Mouse (Mus musculus) G1E-ER4 (cell line): ENCODE data around the gene Fbxo34. TPM values are rescaled to one million over a fixed set of nuclear protein-coding genes. Genes with fewer than 3 reads are reported as not detected.
"Not testable (repeated sequence)": the region's sequence is repeated elsewhere in the genome, so short reads cannot be mapped to it uniquely, and the experiment has no call there.

Source experiments
- GATA1 ChIP-seq: IDR thresholded peaks from one replicate; pipeline ENCODE4 v1.8.0; 2012; ENCODE audit warnings: low read length, inconsistent platforms
- polyA plus RNA-seq: library from polyadenylated mRNA; stranded (reverse); fragments of >175 nt; gene quantifications from 2 replicates; pipeline ENCODE4 v1.2.3, GENCODE M21; 2012

Gene Fbxo34
- 25.3 and 30.2 TPM in 2 replicates for polyA plus RNA-seq

DNA sequence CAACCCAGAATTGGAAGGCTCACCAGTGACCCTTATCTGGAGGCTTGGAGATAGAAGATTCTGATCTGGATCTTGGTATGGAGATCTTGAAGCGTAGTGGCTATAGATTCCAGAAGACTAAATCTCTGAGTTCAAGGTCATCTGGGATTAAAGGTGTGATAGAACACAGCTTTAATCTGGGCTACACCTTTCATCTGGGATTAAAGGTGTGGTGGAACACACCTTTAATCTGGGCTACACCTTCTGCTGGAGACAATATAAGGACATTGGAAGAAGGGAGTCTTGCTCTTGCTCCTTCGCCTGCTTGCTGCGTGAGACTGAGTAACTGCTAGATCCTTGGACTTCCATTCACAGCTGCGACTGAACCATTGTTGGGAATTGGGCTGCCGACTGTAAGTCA lies at the start of gene Fbxo34:
Fbxo34 (plus strand) TSS at position 301 of the 400 bp plus-strand sequence.
- not testable (repeated sequence) for TF ChIP-seq GATA1

GRCm38 (mm10) chr14:47402735-47403134 lies 47.5 kb upstream of the Fbxo34 start:
- no peak for TF ChIP-seq GATA1

GRCm38 (mm10) chr14:47406000-47406399 lies 44.2 kb upstream of the Fbxo34 start:
- TF ChIP-seq GATA1, result no peak

- no peak for TF ChIP-seq GATA1
These were observed 32.9 kb upstream of the Fbxo34 start for GRCm38 (mm10) chr14:47417346-47417745.

- no peak for TF ChIP-seq GATA1
These were observed 32.2 kb upstream of the Fbxo34 start, which contains the start of gene Dlgap5 for GRCm38 (mm10) chr14:47417775-47418665. Dlgap5 (minus strand) TSS chr14:47418407.

DNA sequence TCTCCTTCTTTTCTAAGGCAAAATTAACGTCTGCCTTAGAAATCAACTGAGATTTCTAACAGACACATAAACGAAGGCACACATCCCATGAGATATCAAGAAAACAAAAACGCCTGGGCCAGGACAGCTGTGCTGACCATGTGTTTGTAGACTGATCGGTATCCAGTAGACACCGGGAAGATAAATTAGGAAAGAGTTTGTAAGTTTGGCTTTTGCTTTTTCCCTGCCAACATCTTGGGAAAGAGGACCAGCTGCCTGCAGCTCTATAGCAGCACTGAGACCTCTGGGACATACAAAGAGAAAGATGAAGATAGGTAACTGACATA lies 31.6 kb upstream of the Fbxo34 start:
- TF ChIP-seq GATA1, result no peak

DNA sequence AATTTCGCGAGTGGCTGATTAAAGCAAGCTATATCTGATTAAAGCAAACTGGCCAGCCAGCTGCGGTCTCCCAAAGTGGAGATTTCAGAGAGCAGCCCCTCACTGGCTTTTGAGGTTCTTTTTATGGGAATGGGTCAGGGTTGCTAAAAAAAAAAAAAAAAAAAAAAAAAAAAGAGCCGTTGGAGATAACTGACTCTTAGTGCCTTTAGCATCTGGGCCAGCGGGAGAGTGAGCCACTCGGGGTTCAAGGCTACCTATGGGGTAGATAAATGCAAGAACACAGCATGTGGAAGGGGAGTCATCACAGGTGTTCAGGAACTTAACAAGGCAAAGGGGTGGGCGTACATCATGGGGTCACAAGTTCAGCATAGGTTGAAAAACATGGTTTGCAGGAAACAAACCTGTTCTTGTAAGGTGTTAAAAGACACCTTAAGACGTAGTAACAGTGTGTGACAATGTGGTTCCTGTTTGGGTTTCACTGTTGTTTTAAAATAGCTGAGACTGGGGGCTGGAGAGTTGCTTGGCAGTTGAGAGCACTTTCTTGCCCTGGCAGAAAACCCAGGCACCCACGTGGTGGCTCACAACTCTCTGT lies 31.1 kb upstream of the Fbxo34 start:
- TF ChIP-seq GATA1, result no peak

DNA sequence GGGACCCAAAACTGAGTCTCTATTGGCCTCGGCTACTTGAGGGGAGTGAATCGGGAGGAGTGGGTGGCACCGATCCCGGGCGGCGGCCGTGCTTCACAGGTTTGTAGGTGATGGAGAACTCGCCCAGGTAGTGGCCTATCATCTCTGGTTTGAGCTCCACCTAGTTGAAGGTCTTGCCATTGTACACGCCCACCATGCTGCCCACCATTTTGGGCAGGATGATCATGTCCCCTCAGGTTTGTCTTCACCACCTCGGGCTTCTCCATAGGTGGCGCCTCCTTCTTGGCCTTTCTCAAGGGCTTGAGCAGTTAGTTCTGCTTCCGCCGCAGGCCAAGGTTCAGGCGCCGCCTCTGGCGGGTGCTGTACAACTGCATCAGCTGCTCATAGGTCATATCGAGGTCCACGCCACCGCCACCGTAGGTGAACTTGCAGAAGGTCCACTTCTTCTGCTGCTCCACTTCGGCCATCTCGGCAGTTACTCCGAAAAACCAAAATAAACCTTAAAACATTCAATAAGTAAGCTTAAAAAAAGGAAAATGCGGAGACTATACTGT lies 30.4 kb upstream of the Fbxo34 start:
- no peak for TF ChIP-seq GATA1

DNA sequence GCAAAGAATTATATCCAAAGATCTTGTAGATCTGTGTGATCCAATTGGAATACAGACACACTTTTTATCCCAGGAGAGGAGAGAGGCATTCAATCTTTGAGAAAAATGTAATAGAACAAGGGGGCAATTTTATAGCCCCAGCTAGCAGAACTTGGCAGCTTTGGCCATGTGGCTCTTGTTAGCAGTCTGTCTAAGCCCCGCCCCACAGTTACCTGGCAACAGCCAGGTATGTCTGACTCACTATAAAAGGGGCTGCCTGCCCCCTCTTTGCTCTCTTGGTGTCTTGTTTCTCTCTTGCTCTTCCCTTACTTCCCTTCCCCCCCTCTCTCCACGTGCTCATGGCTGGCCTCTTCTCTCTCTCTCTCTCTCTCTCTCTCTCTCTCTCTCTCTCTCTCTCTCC lies 28.6 kb upstream of the Fbxo34 start:
- no peak for TF ChIP-seq GATA1

DNA sequence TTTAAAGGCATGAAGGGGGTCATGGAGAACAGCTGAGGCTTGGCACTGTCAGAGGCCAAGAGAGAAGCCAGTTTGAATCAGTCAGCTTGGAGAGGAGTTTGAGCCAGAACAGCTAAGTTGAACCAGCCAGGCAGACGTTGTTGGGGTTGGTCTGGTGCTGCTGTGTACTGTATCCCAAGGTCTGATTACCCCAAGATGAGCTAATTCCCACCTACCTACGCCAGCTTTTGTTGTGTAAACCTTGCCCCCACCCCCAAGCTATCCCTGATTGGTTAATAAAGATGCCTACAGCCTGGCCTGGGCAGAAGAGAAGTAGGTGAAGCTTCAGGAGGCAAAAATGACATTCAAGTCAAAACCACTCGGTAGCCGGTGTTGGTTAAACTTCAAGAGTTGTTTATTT lies 27.8 kb upstream of the Fbxo34 start:
- no peak for TF ChIP-seq GATA1

DNA sequence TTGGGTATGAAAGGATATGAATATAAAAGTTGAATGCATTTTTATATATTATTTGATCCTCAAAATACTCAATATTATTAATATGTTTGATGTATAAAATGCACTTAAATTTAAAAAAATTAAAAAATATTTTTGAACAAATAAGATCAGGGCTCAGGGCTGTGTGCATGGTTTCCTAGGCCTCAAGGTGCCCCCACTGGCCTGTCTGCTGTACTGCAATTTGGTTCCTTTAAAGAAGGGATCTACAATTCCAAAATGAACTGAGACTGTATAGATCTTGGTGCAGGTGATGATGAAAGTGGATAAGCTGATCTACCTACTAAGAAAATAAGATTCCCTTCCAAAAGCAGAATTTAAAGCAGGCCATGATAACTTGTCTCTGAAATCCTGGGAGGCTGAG lies 17.2 kb upstream of the Fbxo34 start:
- TF ChIP-seq GATA1, result no peak

DNA sequence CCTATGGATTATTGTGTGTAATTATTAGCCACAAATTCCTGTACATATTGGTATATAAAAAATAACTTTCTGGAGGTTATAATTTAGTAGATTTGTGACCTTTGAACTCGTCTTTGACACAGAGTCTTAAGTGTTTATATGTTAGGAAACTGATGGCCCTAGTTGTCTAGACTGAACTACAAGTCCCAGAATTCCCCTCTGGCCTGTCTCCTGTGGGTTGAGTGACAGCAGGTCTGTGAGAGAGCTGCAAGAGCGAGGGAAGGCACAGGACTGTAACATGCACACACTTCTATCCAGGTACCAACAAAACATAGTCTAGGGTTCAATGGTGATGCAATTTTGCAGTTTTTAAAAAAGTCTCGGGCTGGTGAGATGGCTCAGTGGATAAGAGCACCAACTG lies 11.3 kb upstream of the Fbxo34 start:
- no peak for TF ChIP-seq GATA1

- TF ChIP-seq GATA1, result no peak
These were observed 5.3 kb upstream of the Fbxo34 start for GRCm38 (mm10) chr14:47444907-47445306.

GRCm38 (mm10) chr14:47445331-47446095 lies 4.7 kb upstream of the Fbxo34 start:
- TF ChIP-seq GATA1, result no peak

DNA sequence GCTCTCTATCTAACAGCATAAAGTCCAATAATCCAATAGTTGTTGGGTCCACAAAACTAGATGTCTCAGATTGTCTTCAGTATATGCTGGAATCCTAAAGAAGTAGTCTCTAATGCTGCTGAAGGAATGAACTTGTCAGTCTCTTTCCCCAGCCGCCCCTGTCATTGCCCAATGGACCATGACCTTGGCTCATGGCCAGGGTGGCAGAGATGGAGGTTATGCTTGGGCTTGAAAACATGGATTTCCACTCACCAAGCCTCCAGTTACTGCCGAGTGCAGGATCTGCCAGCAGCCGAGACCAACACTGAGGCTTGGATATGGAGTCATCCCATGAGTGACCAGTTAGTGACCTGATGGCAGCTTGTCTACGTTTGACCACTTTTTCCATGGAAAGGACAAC lies 9.3 kb downstream of the Fbxo34 start:
- no peak for TF ChIP-seq GATA1

GRCm38 (mm10) chr14:47461997-47462396 lies 11.8 kb downstream of the Fbxo34 start:
- TF ChIP-seq GATA1, result no peak

DNA sequence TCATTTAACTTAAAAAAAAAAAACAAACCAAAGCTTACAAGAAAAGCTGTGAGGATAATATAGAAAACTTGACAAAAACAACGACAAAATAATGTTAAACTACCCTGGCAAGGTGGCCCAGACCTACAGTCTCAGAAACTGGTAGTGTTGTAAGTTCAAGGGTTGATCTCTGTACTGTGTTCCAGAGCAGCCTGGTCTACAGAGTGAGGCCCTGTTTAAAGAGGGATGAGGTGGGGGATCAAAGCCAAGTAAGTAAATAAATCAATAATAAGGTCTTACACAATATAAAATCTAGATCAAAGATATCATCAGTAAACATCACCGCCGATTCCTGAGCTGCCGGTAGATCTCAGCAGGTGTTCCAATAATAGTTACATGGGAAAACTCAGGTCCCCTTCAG lies 12.2 kb downstream of the Fbxo34 start:
- no peak for TF ChIP-seq GATA1
